Mouse (Mus musculus) ES-Bruce4 (cell line): ENCODE measurements around the gene Usp4. TPM values are rescaled to one million over a fixed set of nuclear protein-coding genes. Genes with fewer than 3 reads are reported as not detected.

ENCODE experiments used
- H3K27ac ChIP-seq: 2 replicates; pipeline ENCODE4 v1.5.1; 2012; ENCODE audit warnings: low read length, inconsistent platforms; ENCODE audit not compliant: insufficient read depth
- H3K27me3 ChIP-seq: 2 replicates; pipeline ENCODE4 v1.6.1; 2012; ENCODE audit warnings: mild to moderate bottlenecking, low read length, inconsistent platforms; ENCODE audit not compliant: control insufficient read depth, poor library complexity, insufficient read depth, severe bottlenecking
- H3K36me3 ChIP-seq: 2 replicates; pipeline ENCODE4 v1.6.1; 2012; ENCODE audit warnings: inconsistent platforms, mild to moderate bottlenecking, low read length, moderate library complexity; ENCODE audit not compliant: control insufficient read depth, poor library complexity, insufficient read depth, severe bottlenecking
- H3K4me1 ChIP-seq: one replicate; pipeline ENCODE4 v1.8.1; 2011; ENCODE audit warnings: low read length; ENCODE audit not compliant: control insufficient read depth, insufficient read depth
- H3K4me3 ChIP-seq: 2 replicates; pipeline ENCODE4 v1.5.1; 2011; ENCODE audit warnings: low read depth, mild to moderate bottlenecking, low read length
- H3K9ac ChIP-seq: 2 replicates; pipeline ENCODE4 v1.6.1; 2012; ENCODE audit warnings: low read depth, mild to moderate bottlenecking, inconsistent platforms; ENCODE audit not compliant: poor library complexity, severe bottlenecking
- H3K9me3 ChIP-seq: replicated peaks from 2 replicates; pipeline ENCODE4 v1.6.1; 2012; ENCODE audit warnings: mild to moderate bottlenecking, low read length, inconsistent platforms; ENCODE audit not compliant: control insufficient read depth, poor library complexity, insufficient read depth, severe bottlenecking
- CTCF ChIP-seq: IDR thresholded peaks from one replicate; pipeline ENCODE4 v1.8.1; 2011; ENCODE audit warnings: low read depth, low read length
- EP300 ChIP-seq: IDR thresholded peaks from 2 replicates; pipeline ENCODE4 v1.6.1; 2011; ENCODE audit warnings: low read depth, low read length; ENCODE audit not compliant: insufficient read depth
- POLR2A ChIP-seq: IDR thresholded peaks from one replicate; pipeline ENCODE4 v1.8.1; 2011; ENCODE audit warnings: low read length; ENCODE audit not compliant: insufficient read depth
- polyA plus RNA-seq: library from polyadenylated mRNA; stranded (reverse); fragments of >200 nt; gene quantifications from 2 replicates; pipeline ENCODE4 v1.2.4, GENCODE M21; 2011; ENCODE audit warnings: low read depth; ENCODE audit not compliant: missing spikeins, insufficient read depth, insufficient read length

Usp4 gene
- polyA plus RNA-seq, 1 experiment: 69.9 TPM

GRCm38 (mm10) chr9:108344471-108344870 lies 3.2 kb upstream of the Usp4 start:
- TF ChIP-seq CTCF (no peak), EP300 (no peak), POLR2A (no peak)
- Histone ChIP-seq H3K27me3 (no peaks in the 10 kb centered on the region), H3K9me3 (no peaks in the 10 kb centered on the region), H3K4me3 (no peak overlapping the region), H3K4me1 (peaks cover 3% of the 10 kb centered on the region), H3K36me3 (no peaks in the 10 kb centered on the region), H3K9ac (no peak overlapping the region), H3K27ac (no peak overlapping the region)

GRCm38 (mm10) chr9:108347024-108347423 lies 629 bp upstream of the Usp4 start:
- no peaks in the 10 kb centered on the region for H3K9me3 ChIP-seq
- H3K4me1 ChIP-seq: no peaks in the 10 kb centered on the region
- H3K9ac ChIP-seq: peak overlapping the region; percentile 68
- peaks cover 8% of the 10 kb centered on the region for H3K36me3 ChIP-seq
- peak overlapping the region; percentile 1; the same call in 1 of the 2 replicates for H3K27ac ChIP-seq
- H3K27me3 ChIP-seq: no peaks in the 10 kb centered on the region
- no peak for TF ChIP-seq POLR2A
- TF ChIP-seq CTCF: no peak
- peak overlapping the region; percentile 94 for H3K4me3 ChIP-seq

- Histone ChIP-seq H3K4me3 (peak overlapping the region; percentile 94), H3K36me3 (peaks cover 9% of the 10 kb centered on the region), H3K27ac (no peak overlapping the region), H3K9ac (peak overlapping the region; percentile 68), H3K4me1 (no peaks in the 10 kb centered on the region), H3K9me3 (no peaks in the 10 kb centered on the region), H3K27me3 (no peaks in the 10 kb centered on the region)
- TF ChIP-seq POLR2A: no peak
- no peak for TF ChIP-seq EP300
- TF ChIP-seq CTCF: no peak
These were observed 632 bp downstream of the Usp4 start for GRCm38 (mm10) chr9:108348290-108348680.

GRCm38 (mm10) chr9:108349727-108350126 lies 2.1 kb downstream of the Usp4 start:
- H3K9ac ChIP-seq: no peak overlapping the region
- H3K36me3 ChIP-seq: peaks cover 15% of the 10 kb centered on the region
- H3K9me3 ChIP-seq: no peaks in the 10 kb centered on the region
- no peak for TF ChIP-seq CTCF
- TF ChIP-seq POLR2A: no peak
- TF ChIP-seq EP300: no peak
- no peak overlapping the region for H3K4me3 ChIP-seq
- no peak overlapping the region for H3K27ac ChIP-seq
- no peaks in the 10 kb centered on the region for H3K27me3 ChIP-seq
- no peaks in the 10 kb centered on the region for H3K4me1 ChIP-seq

GRCm38 (mm10) chr9:108378234-108378633 lies 30.6 kb downstream of the Usp4 start:
- no peak overlapping the region for H3K4me3 ChIP-seq

GRCm38 (mm10) chr9:108378736-108379135 lies 31.1 kb downstream of the Usp4 start:
- Histone ChIP-seq H3K4me3 (no peak overlapping the region), H3K9me3 (no peaks in the 10 kb centered on the region), H3K36me3 (peaks cover 18% of the 10 kb centered on the region), H3K9ac (no peak overlapping the region), H3K27ac (no peak overlapping the region), H3K4me1 (no peaks in the 10 kb centered on the region), H3K27me3 (no peaks in the 10 kb centered on the region)
- no peak for TF ChIP-seq POLR2A
- TF ChIP-seq CTCF: no peak
- TF ChIP-seq EP300: no peak

More at GRCm38 (mm10) chr9:108378234-108378633, 30.6 kb downstream of the Usp4 start:
- H3K36me3 ChIP-seq: peaks cover 18% of the 10 kb centered on the region; the same call in 1 of the 2 replicates
- no peaks in the 10 kb centered on the region for H3K4me1 ChIP-seq
- H3K9me3 ChIP-seq: no peaks in the 10 kb centered on the region
- no peak overlapping the region for H3K27ac ChIP-seq
- no peak overlapping the region for H3K9ac ChIP-seq
- no peaks in the 10 kb centered on the region for H3K27me3 ChIP-seq
- TF ChIP-seq CTCF: no peak
- TF ChIP-seq POLR2A: no peak
- TF ChIP-seq EP300: no peak
